In the genomic region with DNA sequence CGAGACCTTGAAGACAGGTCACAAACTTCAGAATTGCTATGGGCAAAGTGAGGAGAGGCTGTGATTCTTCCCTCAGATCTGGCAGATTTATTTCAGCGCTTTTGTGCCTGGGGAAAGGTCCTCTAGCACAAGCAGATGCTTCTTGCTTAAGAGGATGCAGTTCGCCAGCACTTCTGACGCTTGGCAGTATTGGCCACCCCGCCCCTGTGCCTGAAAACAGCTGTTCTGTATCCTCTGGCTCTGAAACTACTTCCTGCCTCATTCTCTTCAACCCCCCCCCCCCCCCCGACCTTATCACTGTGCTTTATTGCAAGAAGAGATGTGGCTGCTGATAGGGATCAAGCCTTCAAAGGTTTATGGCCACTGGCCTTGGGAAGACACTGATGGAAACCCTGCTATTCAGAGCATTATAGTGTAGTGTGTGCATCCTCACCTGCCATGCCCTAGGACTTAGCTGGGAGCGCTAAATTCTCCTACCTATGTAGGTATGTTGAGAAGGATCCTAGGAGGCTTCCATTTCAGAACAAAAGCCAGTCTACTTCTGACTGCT, we compare ENCODE assay signal across 11 mouse cellular contexts. TPM values are rescaled to one million over a fixed set of nuclear protein-coding genes. Genes with fewer than 3 reads are reported as not detected.
DNase-seq lines count a peak whose midpoint lies in the region; ATAC-seq and TF ChIP-seq lines count a peak whose summit lies in the region.
"Had no signal": no experiment of that assay in that cellular context is flagged by ENCODE, and none has a peak within 500 bp of the region (broad histone marks: within the 10 kb centered on the region; RNA-seq: fewer than 3 reads in every experiment).

No protein-coding gene starts in this region.

- no peaks in the 10 kb centered on the region for H3K36me3 ChIP-seq in hindbrain, embryonic 14.5 days (replicated peaks; ENCODE audit: control insufficient read depth, insufficient read depth)
- H3K36me3 ChIP-seq: embryonic facial prominence, embryonic 12.5 days; liver, embryonic 13.5 days had no signal

- TF ChIP-seq POLR2A in lung, adult 2 months (IDR thresholded peaks at IDR 0.05; ENCODE audit: borderline replicate concordance, extremely low read depth, low read depth, low read length) = no peak

- no peak overlapping the region for H3K9ac ChIP-seq in hindbrain, embryonic 14.5 days
- H3K9ac ChIP-seq: embryonic facial prominence, embryonic 12.5 days; liver, embryonic 13.5 days had no signal

- peak; percentile 5 to 14 for DNase-seq in lung, adult 18-20 months
- no peak for DNase-seq in lung, adult 2 months
- DNase-seq in heart, postnatal 36 days = peak; percentile 16 to 19
- peak; percentile 41 to 63 for DNase-seq in kidney, postnatal 25 days
- peak; percentile 62 for DNase-seq in skeletal muscle tissue, adult 2 months (ENCODE audit: low read depth, low spot score)
- no peak for DNase-seq in layer of hippocampus, adult 9-10 months (ENCODE audit: low spot score)
- no peak for DNase-seq in hindbrain, embryonic 14.5 days (ENCODE audit: low spot score)
- DNase-seq: liver, embryonic 13.5 days had no signal

- H3K4me2 ChIP-seq in hindbrain, embryonic 14.5 days (replicated peaks) = no peak overlapping the region
- H3K4me2 ChIP-seq: embryonic facial prominence, embryonic 12.5 days; liver, embryonic 13.5 days had no signal

- H3K27me3 ChIP-seq in hindbrain, embryonic 14.5 days (ENCODE audit: control insufficient read depth, insufficient read depth, low read length) = no peaks in the 10 kb centered on the region
- H3K27me3 ChIP-seq: embryonic facial prominence, embryonic 12.5 days; liver, embryonic 13.5 days had no signal

- no peak for ATAC-seq in hindbrain, embryonic 14.5 days (ENCODE audit: low FRiP score)
- ATAC-seq: activated CD4-positive, CD25-positive, alpha-beta regulatory T cell, adult 4 months; midbrain, embryonic 16.5 days had no signal

- H3K4me1 ChIP-seq in lung, adult 2 months (ENCODE audit: control insufficient read depth, insufficient read depth, low read length) = no peaks in the 10 kb centered on the region
- H3K4me1 ChIP-seq in hindbrain, embryonic 14.5 days (replicated peaks; ENCODE audit: control insufficient read depth, insufficient read depth, low read length) = no peaks in the 10 kb centered on the region
- H3K4me1 ChIP-seq: embryonic facial prominence, embryonic 12.5 days; liver, embryonic 13.5 days had no signal

- 39% methylated on average over 7 of the region's 7 CpGs for WGBS in lung, adult 2 months
- WGBS in hindbrain, embryonic 14.5 days = 77% methylated on average over 7 of the region's 7 CpGs

- no peak overlapping the region for H3K27ac ChIP-seq in hindbrain, embryonic 14.5 days
- H3K27ac ChIP-seq: embryonic facial prominence, embryonic 12.5 days; liver, embryonic 13.5 days had no signal

- H3K4me3 ChIP-seq in lung, adult 2 months (replicated peaks; ENCODE audit: extremely low read depth, low read depth, low read length) = no peak overlapping the region
- no peak overlapping the region for H3K4me3 ChIP-seq in hindbrain, embryonic 14.5 days (replicated peaks; ENCODE audit: low read length)
- H3K4me3 ChIP-seq: embryonic facial prominence, embryonic 12.5 days; liver, embryonic 13.5 days had no signal

- TF ChIP-seq CTCF in lung, adult 2 months (IDR thresholded peaks at IDR 0.05; ENCODE audit: insufficient read depth, low read length) = no peak

- intact Hi-C loops in heart, postnatal 36 days (cut with DNase I) = no loop called here

- H3K9me3 ChIP-seq in hindbrain, embryonic 14.5 days (ENCODE audit: control insufficient read depth, low read length) = no peaks in the 10 kb centered on the region
- H3K9me3 ChIP-seq: embryonic facial prominence, embryonic 12.5 days; liver, embryonic 13.5 days had no signal

RNA-seq across cellular contexts. Expression of a gene that starts 44.5 kb away (rescaled TPM):
- polyA plus RNA-seq in lung, adult 2 months (2012; rRNA removed) = 0.48 and 5.1 TPM in 2 replicates
- total RNA-seq in heart, postnatal 36 days (2021) = under 1 TPM; 0.14 to 0.56 TPM
- 0.14 TPM in 1 of 2 replicates, not detected in the other for polyA plus RNA-seq in hindbrain, embryonic 14.5 days (2014; fragmentation: Nextera tagmentation; extraction: Ambion mirVana)
- polyA plus RNA-seq: activated CD4-positive, CD25-positive, alpha-beta regulatory T cell, adult 4 months had no signal

Comparison
In these comparisons a context has a peak if more than half of its experiments do, and no peak if none do; other contexts are left out.
1. DNase-seq: peak in lung, adult 18-20 months (2 of 2), heart, postnatal 36 days (2 of 2), kidney, postnatal 25 days (2 of 2) and skeletal muscle tissue, adult 2 months (single experiment); none in lung, adult 2 months (single experiment), layer of hippocampus, adult 9-10 months (single experiment) and hindbrain, embryonic 14.5 days (single experiment).